27 mouse cellular contexts compared by ENCODE assay signal in genomic region chr1:182138172-182138571, GRCm38 (mm10). TPM values are rescaled to one million over a fixed set of nuclear protein-coding genes. Genes with fewer than 3 reads are reported as not detected.
DNase-seq lines count a peak whose midpoint lies in the region; ATAC-seq and TF ChIP-seq lines count a peak whose summit lies in the region.
"Had no signal": no experiment of that assay in that cellular context is flagged by ENCODE, and none has a peak within 500 bp of the region (broad histone marks: within the 10 kb centered on the region; RNA-seq: fewer than 3 reads in every experiment).

No protein-coding gene starts in this region.

- WGBS in intestine, postnatal 0 days: 80% methylated on average over 8 of the region's 8 CpGs
- 69% methylated on average over 8 of the region's 8 CpGs for WGBS in intestine, embryonic 16.5 days
- 63% methylated on average over 8 of the region's 8 CpGs for WGBS in neural tube, embryonic 15.5 days

- ATAC-seq in intestine, postnatal 0 days: no peak
- no peak for ATAC-seq in intestine, embryonic 16.5 days
- ATAC-seq in neural tube, embryonic 15.5 days (ENCODE audit: low FRiP score): no peak

- H3K9me3 ChIP-seq in intestine, postnatal 0 days (ENCODE audit: control insufficient read depth): no peaks in the 10 kb centered on the region
- H3K9me3 ChIP-seq in intestine, embryonic 16.5 days (ENCODE audit: control insufficient read depth, low read length): no peaks in the 10 kb centered on the region
- H3K9me3 ChIP-seq in neural tube, embryonic 15.5 days (replicated peaks): no peaks in the 10 kb centered on the region
- H3K9me3 ChIP-seq: embryonic facial prominence, embryonic 13.5 days; hindbrain, embryonic 12.5 days; midbrain, embryonic 10.5 days had no signal

- DNase-seq in neural tube, embryonic 10.5 days (ENCODE audit: extremely low spot score, low spot score): peak; percentile 45
- peak; percentile 76 for DNase-seq in ZHBTc4 (ENCODE audit: low read depth, low spot score)
- no peak for DNase-seq in left cerebral cortex, adult 2 months (ENCODE audit: extremely low spot score in 1 of 2, low spot score in 2 of 2)
- no peak for DNase-seq in lung, postnatal 36 days
- DNase-seq: adrenal gland, postnatal 25 days; cerebellum, adult 2 months; gastrocnemius, postnatal 10 days; kidney, adult 18-20 months; kidney, postnatal 4 days; layer of hippocampus, postnatal 36 days; retina, postnatal 1 day; right cerebral cortex, postnatal 4 days had no signal

- H3K27ac ChIP-seq in intestine, postnatal 0 days (ENCODE audit: low read depth, low read length): no peak overlapping the region
- H3K27ac ChIP-seq in intestine, embryonic 16.5 days (ENCODE audit: low read length): no peak overlapping the region
- no peak overlapping the region for H3K27ac ChIP-seq in neural tube, embryonic 15.5 days (replicated peaks)
- no peak overlapping the region for H3K27ac ChIP-seq in left cerebral cortex, adult 2 months
- H3K27ac ChIP-seq: embryonic facial prominence, embryonic 13.5 days; hindbrain, embryonic 12.5 days; midbrain, embryonic 10.5 days had no signal

- TF ChIP-seq CTCF in intestine, postnatal 0 days (IDR thresholded peaks at IDR 0.05; ENCODE audit: low read depth): peak; percentile 38
- TF ChIP-seq CTCF in left cerebral cortex, adult 2 months (IDR thresholded peaks at IDR 0.05): no peak; the same call in 1 of the 2 replicates

- no peak overlapping the region for H3K4me2 ChIP-seq in intestine, postnatal 0 days (replicated peaks; ENCODE audit: low read depth)
- H3K4me2 ChIP-seq in intestine, embryonic 16.5 days (ENCODE audit: low read depth, low read length): no peak overlapping the region
- H3K4me2 ChIP-seq in neural tube, embryonic 15.5 days: no peak overlapping the region
- H3K4me2 ChIP-seq: embryonic facial prominence, embryonic 13.5 days; hindbrain, embryonic 12.5 days had no signal

- no peaks in the 10 kb centered on the region for H3K27me3 ChIP-seq in intestine, postnatal 0 days (replicated peaks; ENCODE audit: control insufficient read depth, insufficient read depth, low read length)
- H3K27me3 ChIP-seq in intestine, embryonic 16.5 days (replicated peaks; ENCODE audit: control insufficient read depth, insufficient read depth, low read length): no peaks in the 10 kb centered on the region
- H3K27me3 ChIP-seq in neural tube, embryonic 15.5 days (replicated peaks): 0 out of 2 replicates have a peak, but pooled peaks cover 2% of the 10 kb centered on the region
- H3K27me3 ChIP-seq: hindbrain, embryonic 12.5 days had no signal

- H3K9ac ChIP-seq in intestine, postnatal 0 days (ENCODE audit: low read depth, low read length): no peak overlapping the region
- no peak overlapping the region for H3K9ac ChIP-seq in intestine, embryonic 16.5 days (ENCODE audit: low read depth, low read length)
- no peak overlapping the region for H3K9ac ChIP-seq in neural tube, embryonic 15.5 days (replicated peaks)
- H3K9ac ChIP-seq: embryonic facial prominence, embryonic 13.5 days; hindbrain, embryonic 12.5 days had no signal

- H3K4me1 ChIP-seq in intestine, postnatal 0 days (replicated peaks; ENCODE audit: control insufficient read depth, insufficient read depth, low read length): no peaks in the 10 kb centered on the region
- H3K4me1 ChIP-seq in intestine, embryonic 16.5 days (ENCODE audit: control insufficient read depth, insufficient read depth, low read length): peaks cover 13% of the 10 kb centered on the region; the same call in 1 of the 2 replicates
- peaks cover 5% of the 10 kb centered on the region for H3K4me1 ChIP-seq in neural tube, embryonic 15.5 days

- no peak overlapping the region for H3K4me3 ChIP-seq in intestine, postnatal 0 days (ENCODE audit: low read depth, low read length)
- no peak overlapping the region for H3K4me3 ChIP-seq in intestine, embryonic 16.5 days (ENCODE audit: low read length)
- H3K4me3 ChIP-seq in neural tube, embryonic 15.5 days (replicated peaks): no peak overlapping the region
- H3K4me3 ChIP-seq in left cerebral cortex, adult 2 months: no peak overlapping the region
- H3K4me3 ChIP-seq: embryonic facial prominence, embryonic 13.5 days; hindbrain, embryonic 12.5 days; midbrain, embryonic 10.5 days had no signal

- no peaks in the 10 kb centered on the region for H3K36me3 ChIP-seq in intestine, postnatal 0 days (ENCODE audit: control insufficient read depth, insufficient read depth)
- no peaks in the 10 kb centered on the region for H3K36me3 ChIP-seq in intestine, embryonic 16.5 days (ENCODE audit: control insufficient read depth, insufficient read depth, low read length)
- H3K36me3 ChIP-seq in neural tube, embryonic 15.5 days: no peaks in the 10 kb centered on the region
- H3K36me3 ChIP-seq: embryonic facial prominence, embryonic 13.5 days; hindbrain, embryonic 12.5 days; midbrain, embryonic 10.5 days had no signal

- intact Hi-C loops in left cerebral cortex, adult 2 months (cut with DNase I): loop anchor here (5.0 kb wide), 1 partner anchor 399 kb away; no protein-coding TSS in a partner anchor

RNA-seq across cellular contexts. Expression of gene Srp9, which starts 13.6 kb away (rescaled TPM):
- 208 and 218 TPM in 2 replicates for polyA plus RNA-seq in intestine, postnatal 0 days (2015; fragmentation: Nextera tagmentation; extraction: Ambion mirVana)
- 135 and 142 TPM in 2 replicates for polyA plus RNA-seq in intestine, embryonic 16.5 days (2015; fragmentation: Nextera tagmentation; extraction: Ambion mirVana)
- polyA plus RNA-seq in neural tube, embryonic 15.5 days (2015; fragmentation: Nextera tagmentation; extraction: Ambion mirVana): 132 and 140 TPM in 2 replicates
- total RNA-seq in left cerebral cortex, adult 2 months (2021): 10 to 100 TPM; 64.5 to 67.1 TPM

RNA-seq across cellular contexts. Expression of gene Vmn1r1, which starts 26.1 kb away (rescaled TPM):
- not detected in 2 replicates for polyA plus RNA-seq in intestine, postnatal 0 days (2015; fragmentation: Nextera tagmentation; extraction: Ambion mirVana)
- polyA plus RNA-seq in intestine, embryonic 16.5 days (2015; fragmentation: Nextera tagmentation; extraction: Ambion mirVana): not detected in 2 replicates
- polyA plus RNA-seq in neural tube, embryonic 15.5 days (2015; fragmentation: Nextera tagmentation; extraction: Ambion mirVana): not detected in 2 replicates
- total RNA-seq in left cerebral cortex, adult 2 months (2021): not detected
- total RNA-seq: adrenal gland, postnatal 25 days; common myeloid progenitor, adult 5-6 weeks; gastrocnemius, postnatal 10 days; heart, adult 8-10 months; layer of hippocampus, postnatal 36 days; left cerebral cortex, postnatal 36 days; liver, adult 2 months had no signal
- polyA plus RNA-seq: C2C12; cerebellum, adult 2 months; embryonic facial prominence, embryonic 13.5 days; frontal cortex, adult 2 months; heart, embryonic 16.5 days; hindbrain, embryonic 12.5 days; liver, adult 2 months; lung, embryonic 16.5 days; midbrain, embryonic 10.5 days; urinary bladder, adult 2 months had no signal

Comparison
In these comparisons a context has a peak if more than half of its experiments do, and no peak if none do; other contexts are left out.
1. DNase-seq: peak in neural tube, embryonic 10.5 days (single experiment) and ZHBTc4 (single experiment); none in left cerebral cortex, adult 2 months (0 of 2) and lung, postnatal 36 days (single experiment).